Mouse (Mus musculus): Measurements from ENCODE around the gene Cngb1.

Gene Cngb1

GRCm38 (mm10) chr8:95195728-95196127 is 110.7 kb downstream of the Cngb1 start:
- no peak for DNase-seq (ENCODE audit: low spot score in 2 of 2)

GRCm38 (mm10) chr8:95191497-95192175 is 114.7 kb downstream of the Cngb1 start:
- no peak for DNase-seq (ENCODE audit: low spot score in 2 of 2)

All from spleen, postnatal 36 days (tissue).